Mouse (Mus musculus) heart, adult 2 months (tissue): ENCODE measurements around the gene 4921517D22Rik. TPM values are rescaled to one million over a fixed set of nuclear protein-coding genes. Genes with fewer than 3 reads are reported as not detected.
"Not testable (repeated sequence)": the region's sequence is repeated elsewhere in the genome, so short reads cannot be mapped to it uniquely, and the experiment has no call there.

Experiments
- DNase-seq, 2 experiments: peaks; one replicate each; pipeline ENCODE4 v3.0.0; 2021
- H3K27ac ChIP-seq: fragments of 200-600 bp; 2 replicates; pipeline ENCODE4 v1.8.1; 2022
- H3K27me3 ChIP-seq: fragments of 200-500 bp; 2 replicates; pipeline ENCODE4 v1.6.1; 2012; ENCODE audit warnings: mild to moderate bottlenecking, low read length, inconsistent platforms, mixed read lengths; ENCODE audit not compliant: control insufficient read depth, insufficient read depth
- H3K36me3 ChIP-seq: fragments of 200-500 bp; 2 replicates; pipeline ENCODE4 v1.6.1; 2012; ENCODE audit warnings: low read length, inconsistent platforms; ENCODE audit not compliant: control insufficient read depth, insufficient read depth
- H3K4me1 ChIP-seq: fragments of 200-500 bp; 2 replicates; pipeline ENCODE4 v1.6.1; 2011; ENCODE audit warnings: low read length; ENCODE audit not compliant: control insufficient read depth, insufficient read depth
- H3K4me3 ChIP-seq: fragments of 200-600 bp; 2 replicates; pipeline ENCODE4 v1.8.1; 2022
- H3K79me2 ChIP-seq: fragments of 200-500 bp; replicated peaks from 2 replicates; pipeline ENCODE4 v1.6.1; 2012; ENCODE audit warnings: mild to moderate bottlenecking, inconsistent platforms, low read length, moderate library complexity, mixed read lengths; ENCODE audit not compliant: control insufficient read depth, insufficient read depth
- H3K9ac ChIP-seq: fragments of 200-500 bp; 2 replicates; pipeline ENCODE4 v1.6.1; 2012; ENCODE audit warnings: low read depth, mild to moderate bottlenecking, control low read depth, inconsistent platforms, low read length, mixed read lengths
- CTCF ChIP-seq: fragments of 200-600 bp; IDR thresholded peaks from 2 replicates; pipeline ENCODE4 v1.8.1; 2022; ENCODE audit warnings: antibody characterized with exemption, mild to moderate bottlenecking, moderate library complexity
- EP300 ChIP-seq: fragments of 200-500 bp; IDR thresholded peaks from 2 replicates; pipeline ENCODE4 v1.6.1; 2011; ENCODE audit warnings: low read depth, low read length, control low read depth; ENCODE audit not compliant: insufficient read depth
- POLR2A ChIP-seq: fragments of 200-500 bp; IDR thresholded peaks from 2 replicates; pipeline ENCODE4 v1.6.1; 2011; ENCODE audit warnings: mild to moderate bottlenecking, low read depth, low read length, control low read depth; ENCODE audit not compliant: insufficient read depth
- WGBS: fragments of 180-500 bp; shearing (Covaris S2); methylation state at CpG from one replicate; pipeline ENCODE4 v1.1.7; 2018; 5-methylcytosine and 5-hydroxymethylcytosine counted together
- intact Hi-C: fragments of 180-260 bp; cut with DNase I; formaldehyde crosslinking; loops from one replicate; pipeline ENCODE4 v1.15.1; 2025
- long read RNA-seq: library from polyadenylated mRNA; stranded (forward); transcript quantifications from one replicate; pipeline ENCODE4 v2.0.0, GENCODE M21; 2021
- polyA plus RNA-seq: library from polyadenylated mRNA; depleted of rRNA; stranded (reverse); fragments of >200 nt; gene quantifications from 2 replicates; pipeline ENCODE4 v1.2.3, GENCODE M21; 2012; rRNA removed
- total RNA-seq, 2 experiments: library from RNA; stranded (reverse); gene quantifications; 2 replicates each; pipeline ENCODE4 v1.2.3; 2021

Gene 4921517D22Rik
- total RNA-seq (not detected), polyA plus RNA-seq (not detected in 2 replicates)
- long read RNA-seq = 0 reads

DNA sequence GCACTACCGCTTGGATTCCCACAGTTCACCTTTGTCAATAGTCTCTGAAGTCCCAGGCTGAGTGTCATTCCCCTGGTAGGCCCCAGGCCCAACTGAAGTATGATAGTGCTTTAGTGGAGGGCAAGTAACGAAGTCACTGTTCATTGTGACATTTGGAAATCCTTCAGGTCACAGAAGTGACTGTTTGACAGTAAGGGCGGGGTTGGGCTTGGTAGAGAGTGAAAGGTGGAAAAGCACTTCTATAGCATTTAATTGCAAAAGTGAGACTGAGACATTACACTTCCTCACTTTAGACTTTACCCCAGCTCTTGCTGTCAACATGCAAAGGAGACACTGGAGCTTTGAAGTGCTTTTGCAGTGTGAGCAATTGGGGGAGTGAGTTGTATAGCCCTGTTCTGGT, at the start of gene 4921517D22Rik:
Gene 4921517D22Rik, minus strand, starts transcription at position 101 of the 400 bp plus-strand sequence.
- Histone ChIP-seq H3K79me2 (no peaks in the 10 kb centered on the region), H3K9ac (no peak within 1 kb of the TSS), H3K27me3 (no peaks in the 10 kb centered on the region), H3K4me1 (no peaks in the 10 kb centered on the region), H3K4me3 (no peak within 1 kb of the TSS), H3K36me3 (no peaks in the 10 kb centered on the region), H3K27ac (no peak within 1 kb of the TSS)
- no peak for TF ChIP-seq CTCF
- no peak for TF ChIP-seq POLR2A
- no peak for TF ChIP-seq EP300
- WGBS = 92% methylated on average over 3 of the region's 3 CpGs
- intact Hi-C loops = no loop called here
- DNase-seq = no peak

DNA sequence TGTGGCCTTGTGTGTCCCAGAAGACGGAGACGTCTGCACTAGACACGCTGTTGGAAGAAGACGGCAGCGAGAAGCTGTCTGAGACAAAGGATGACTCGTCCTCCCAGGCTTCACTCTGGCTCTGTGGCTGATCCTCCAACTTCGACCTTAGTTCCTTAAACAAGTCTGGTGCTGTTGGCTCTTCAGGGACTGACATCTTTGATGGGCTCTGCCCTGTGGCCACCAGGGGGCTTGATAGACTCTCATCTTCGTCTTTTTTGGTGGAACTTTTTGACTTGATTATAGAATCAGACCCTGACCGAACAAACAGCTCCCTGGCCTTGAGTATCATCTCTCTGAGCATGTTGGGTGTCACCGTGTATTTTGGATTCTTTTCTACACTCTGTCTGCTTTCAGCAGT, 47.8 kb upstream of the 4921517D22Rik start:
- 61% methylated on average over 10 of the region's 10 CpGs for WGBS
- H3K4me1 ChIP-seq = no peaks in the 10 kb centered on the region
- intact Hi-C loops = no loop called here

DNA sequence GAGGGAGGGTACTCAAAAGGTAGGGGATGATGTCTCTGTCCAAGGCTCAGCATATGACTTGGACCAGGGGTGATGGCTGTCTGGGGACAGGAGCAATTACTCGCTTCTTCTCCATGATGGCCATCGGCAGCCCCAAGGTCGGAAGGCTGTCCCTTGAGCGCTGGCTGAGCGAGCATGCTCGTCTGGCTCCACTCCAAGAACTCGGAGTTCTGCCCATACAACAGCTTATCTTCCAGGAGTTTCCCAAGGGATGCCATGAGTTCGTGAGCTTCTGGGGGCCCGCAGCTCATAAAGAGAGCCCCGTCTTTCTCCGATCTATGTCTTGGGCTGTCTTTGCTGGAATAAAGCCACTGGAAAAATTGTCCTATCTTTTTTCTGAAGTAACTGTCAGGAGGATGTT, 47.2 kb upstream of the 4921517D22Rik start:
- H3K27ac ChIP-seq = no peak overlapping the region
- TF ChIP-seq EP300 (no peak), POLR2A (no peak), CTCF (no peak)
- no peak overlapping the region for H3K9ac ChIP-seq
- no peaks in the 10 kb centered on the region for H3K4me1 ChIP-seq
- H3K4me3 ChIP-seq = no peak overlapping the region
- no peaks in the 10 kb centered on the region for H3K36me3 ChIP-seq
- WGBS = 15% methylated on average over 11 of the region's 11 CpGs
- intact Hi-C loops = no loop called here
- no peaks in the 10 kb centered on the region for H3K27me3 ChIP-seq
- no peaks in the 10 kb centered on the region for H3K79me2 ChIP-seq
- peak; percentile 54 to 66 for DNase-seq

More for the DNA sequence above, 47.8 kb upstream of the 4921517D22Rik start:
- DNase-seq = peak in 1 of 2 experiments; percentile 28
- H3K9ac ChIP-seq = no peak overlapping the region
- TF ChIP-seq CTCF (peak; percentile 57), EP300 (no peak), POLR2A (no peak)
- no peaks in the 10 kb centered on the region for H3K36me3 ChIP-seq
- H3K27me3 ChIP-seq = no peaks in the 10 kb centered on the region
- no peak overlapping the region for H3K27ac ChIP-seq
- no peak overlapping the region for H3K4me3 ChIP-seq
- no peaks in the 10 kb centered on the region for H3K79me2 ChIP-seq

DNA sequence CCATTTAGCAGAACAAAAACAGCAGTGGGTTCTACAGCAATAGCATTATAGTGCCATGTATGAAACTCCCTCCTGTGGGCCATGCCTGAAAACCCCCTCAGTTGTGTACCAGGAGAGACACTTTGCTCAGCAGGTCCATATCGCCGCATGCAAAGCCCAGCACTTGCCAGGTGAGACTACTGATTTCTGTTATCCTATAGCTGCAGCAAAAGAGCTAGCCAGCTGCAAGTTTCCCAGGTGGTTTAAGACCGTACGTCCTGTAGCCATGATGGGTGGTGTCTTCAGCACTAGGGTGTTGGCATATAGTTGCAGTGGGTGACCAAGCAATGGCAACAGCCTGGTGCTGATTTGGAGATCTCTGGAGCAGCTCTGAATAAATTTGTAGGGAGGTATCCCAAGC, 45.5 kb upstream of the 4921517D22Rik start:
- 95% methylated on average over 4 of the region's 4 CpGs for WGBS
- TF ChIP-seq POLR2A = no peak
- TF ChIP-seq CTCF = no peak
- no peak for TF ChIP-seq EP300
- Histone ChIP-seq H3K4me1 (no peaks in the 10 kb centered on the region), H3K27ac (no peak overlapping the region), H3K36me3 (no peaks in the 10 kb centered on the region), H3K9ac (no peak overlapping the region), H3K79me2 (no peaks in the 10 kb centered on the region), H3K27me3 (no peaks in the 10 kb centered on the region), H3K4me3 (no peak overlapping the region)
- intact Hi-C loops = no loop called here
- no peak for DNase-seq

DNA sequence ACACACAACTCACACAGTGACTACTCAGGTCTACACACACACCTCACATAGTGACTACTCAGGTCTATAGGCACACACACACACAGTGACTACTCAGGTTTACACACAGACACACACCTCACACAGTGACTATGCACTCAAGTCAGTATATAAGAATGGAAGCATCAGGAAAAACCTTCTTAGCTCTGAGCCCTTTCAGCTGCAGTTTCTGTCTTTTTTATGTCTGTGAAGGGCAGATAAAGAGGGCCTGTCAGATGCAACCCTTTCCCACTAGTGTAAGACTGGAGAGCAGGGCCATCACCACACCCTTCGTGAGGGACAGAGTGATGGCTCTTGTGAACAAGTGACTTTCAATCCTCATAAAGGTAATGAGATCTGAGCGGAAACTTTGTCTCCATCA, 44.5 kb upstream of the 4921517D22Rik start:
- no peak for DNase-seq
- H3K79me2 ChIP-seq = no peaks in the 10 kb centered on the region
- H3K27ac ChIP-seq = no peak overlapping the region
- 82% methylated on average over 2 of the region's 2 CpGs for WGBS
- H3K36me3 ChIP-seq = no peaks in the 10 kb centered on the region
- H3K9ac ChIP-seq = no peak overlapping the region
- no peak overlapping the region for H3K4me3 ChIP-seq
- no peaks in the 10 kb centered on the region for H3K4me1 ChIP-seq
- no peaks in the 10 kb centered on the region for H3K27me3 ChIP-seq
- intact Hi-C loops = no loop called here
- TF ChIP-seq CTCF (no peak), POLR2A (no peak), EP300 (no peak)

DNA sequence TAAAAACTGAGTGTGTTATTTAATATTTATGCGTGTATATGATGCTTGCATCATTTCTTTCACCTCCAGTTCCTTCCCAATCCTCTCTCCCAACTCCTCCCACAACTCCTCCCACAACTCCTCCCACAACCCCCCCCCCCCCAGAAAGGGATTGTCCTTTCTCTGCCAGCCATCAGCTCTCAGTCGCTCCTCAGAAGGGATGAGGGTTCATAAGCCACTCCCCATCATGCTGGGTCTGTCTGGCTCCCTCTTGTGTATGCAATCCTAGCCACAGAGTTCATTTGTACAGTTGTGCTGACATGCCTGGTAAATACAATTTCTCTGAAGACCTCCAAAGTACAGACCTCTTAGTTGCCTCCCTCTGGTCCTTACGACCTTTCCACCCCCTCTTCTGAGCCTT, 41.3 kb upstream of the 4921517D22Rik start:
- H3K27me3 ChIP-seq = no peaks in the 10 kb centered on the region
- H3K36me3 ChIP-seq = no peaks in the 10 kb centered on the region
- H3K27ac ChIP-seq = no peak overlapping the region
- no peak for DNase-seq
- H3K4me3 ChIP-seq = no peak overlapping the region
- intact Hi-C loops = no loop called here
- H3K4me1 ChIP-seq = no peaks in the 10 kb centered on the region
- TF ChIP-seq POLR2A (no peak), EP300 (no peak), CTCF (no peak)
- no peak overlapping the region for H3K9ac ChIP-seq
- no peaks in the 10 kb centered on the region for H3K79me2 ChIP-seq
- WGBS = 28% methylated on average over 3 of the region's 3 CpGs

DNA sequence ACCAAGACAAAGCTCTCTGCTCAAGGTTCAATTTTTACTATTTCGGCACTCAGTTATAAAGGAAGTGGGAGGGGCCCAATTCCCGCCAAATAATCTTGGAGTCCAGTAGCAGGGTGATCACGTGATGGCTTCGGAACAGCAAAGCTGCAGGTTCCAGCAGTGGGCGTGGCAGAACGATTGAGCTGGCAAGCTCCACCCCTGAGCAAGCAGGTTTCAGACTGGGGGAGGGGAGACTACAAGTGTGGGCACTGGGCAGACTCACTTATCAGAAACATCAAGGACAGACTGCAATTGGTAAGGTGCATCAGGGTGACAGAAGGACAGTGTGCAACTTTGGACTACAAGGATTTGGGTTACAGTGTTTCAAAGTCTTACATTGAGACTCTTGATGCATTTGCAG, 40.4 kb upstream of the 4921517D22Rik start:
- DNase-seq, H3K79me2 ChIP-seq, H3K27ac ChIP-seq, H3K36me3 ChIP-seq, H3K4me1 ChIP-seq, H3K9ac ChIP-seq, H3K4me3 ChIP-seq, H3K27me3 ChIP-seq: not testable (repeated sequence)
- intact Hi-C loops = loop anchor here (5.0 kb wide), 1 partner anchor 662 kb away; no protein-coding TSS in a partner anchor
- 22% methylated on average over 6 of the region's 6 CpGs for WGBS
